Mouse (Mus musculus): ENCODE results near the gene Irgq. TPM values are rescaled to one million over a fixed set of nuclear protein-coding genes. Genes with fewer than 3 reads are reported as not detected.
A peak's percentile ranks its signal among the peaks of the same experiment; 100 is the strongest.
"Not testable (repeated sequence)": the region's sequence is repeated elsewhere in the genome, so short reads cannot be mapped to it uniquely, and the experiment has no call there.

Irgq gene
- total RNA-seq (2021), result 10 to 100 TPM; 12.3 to 13.0 TPM
- long read RNA-seq, experiment 1, full-length matches to known transcripts, result 2 of 3 reads
- long read RNA-seq, experiment 1, partial matches to known transcripts, result 0 of 3 reads
- long read RNA-seq, experiment 1, other reads (novel, unspliced or antisense), result 1 of 3 reads
- long read RNA-seq, experiment 2, full-length matches to known transcripts, result 3 of 7 reads
- long read RNA-seq, experiment 2, partial matches to known transcripts, result 1 of 7 reads
- long read RNA-seq, experiment 2, other reads (novel, unspliced or antisense), result 3 of 7 reads

- peak; percentile 96 for DNase-seq
These were observed at the start of gene Irgq for GRCm38 (mm10) chr7:24530062-24530931. Irgq (plus strand) TSS chr7:24530689.

GRCm38 (mm10) chr7:24480986-24481473, 49.5 kb upstream of the Irgq start:
- no peak for DNase-seq

- peak; percentile 79 for DNase-seq
These were observed 48.8 kb upstream of the Irgq start, which contains the start of gene Cadm4 for GRCm38 (mm10) chr7:24481474-24482207. Cadm4 (plus strand) TSS chr7:24482023.

GRCm38 (mm10) chr7:24482208-24483020, 48.1 kb upstream of the Irgq start:
- DNase-seq, result no peak

GRCm38 (mm10) chr7:24483291-24483690, 47.2 kb upstream of the Irgq start:
- DNase-seq, result not testable (repeated sequence)

GRCm38 (mm10) chr7:24485481-24485880, 45.0 kb upstream of the Irgq start:
- no peak for DNase-seq

GRCm38 (mm10) chr7:24486654-24487130, 43.8 kb upstream of the Irgq start:
- no peak for DNase-seq

- no peak for DNase-seq
These were observed 43.1 kb upstream of the Irgq start for GRCm38 (mm10) chr7:24487403-24487802.

- DNase-seq, result no peak
These were observed 42.2 kb upstream of the Irgq start for GRCm38 (mm10) chr7:24488303-24488702.

- DNase-seq, result no peak
These were observed 30.5 kb upstream of the Irgq start for GRCm38 (mm10) chr7:24499856-24500577.

- DNase-seq, result no peak
These were observed 29.6 kb upstream of the Irgq start for GRCm38 (mm10) chr7:24500929-24501328.

- DNase-seq, result no peak
These were observed 29.0 kb upstream of the Irgq start for GRCm38 (mm10) chr7:24501492-24501891.

- DNase-seq, result no peak
These were observed 26.5 kb upstream of the Irgq start for GRCm38 (mm10) chr7:24504004-24504403.

GRCm38 (mm10) chr7:24504868-24505267, 25.6 kb upstream of the Irgq start:
- DNase-seq, result no peak

- no peak for DNase-seq
These were observed 24.9 kb upstream of the Irgq start for GRCm38 (mm10) chr7:24505447-24506064.

- no peak for DNase-seq
These were observed 24.4 kb upstream of the Irgq start for GRCm38 (mm10) chr7:24506065-24506459.

GRCm38 (mm10) chr7:24506476-24506837, 24.0 kb upstream of the Irgq start:
- DNase-seq, result peak; percentile 58

- DNase-seq, result peak; percentile 91
These were observed 23.4 kb upstream of the Irgq start, which contains the start of gene Zfp428 for GRCm38 (mm10) chr7:24506838-24507725. Zfp428 (plus strand) TSS chr7:24507006.

GRCm38 (mm10) chr7:24507726-24508114, 22.8 kb upstream of the Irgq start:
- DNase-seq, result no peak

All from gastrocnemius, postnatal 25 days (tissue).